Mouse (Mus musculus) adipose tissue, adult 10 weeks (tissue): ENCODE data around the gene Bnip2. TPM values are rescaled to one million over a fixed set of nuclear protein-coding genes. Genes with fewer than 3 reads are reported as not detected.

Source experiments
- polyA plus RNA-seq: library from polyadenylated mRNA; stranded (reverse); fragments of 350-450 nt; fragmentation: Illumina TruSeq; extraction: RNeasy Lipid Tissue Mini Kit (QIAGEN cat#74804); gene quantifications from one replicate; pipeline ENCODE4 v1.2.3, GENCODE M21; 2014; ENCODE audit warnings: low read depth, low replicate concordance

Gene Bnip2
- polyA plus RNA-seq, result 60.0 TPM

DNA sequence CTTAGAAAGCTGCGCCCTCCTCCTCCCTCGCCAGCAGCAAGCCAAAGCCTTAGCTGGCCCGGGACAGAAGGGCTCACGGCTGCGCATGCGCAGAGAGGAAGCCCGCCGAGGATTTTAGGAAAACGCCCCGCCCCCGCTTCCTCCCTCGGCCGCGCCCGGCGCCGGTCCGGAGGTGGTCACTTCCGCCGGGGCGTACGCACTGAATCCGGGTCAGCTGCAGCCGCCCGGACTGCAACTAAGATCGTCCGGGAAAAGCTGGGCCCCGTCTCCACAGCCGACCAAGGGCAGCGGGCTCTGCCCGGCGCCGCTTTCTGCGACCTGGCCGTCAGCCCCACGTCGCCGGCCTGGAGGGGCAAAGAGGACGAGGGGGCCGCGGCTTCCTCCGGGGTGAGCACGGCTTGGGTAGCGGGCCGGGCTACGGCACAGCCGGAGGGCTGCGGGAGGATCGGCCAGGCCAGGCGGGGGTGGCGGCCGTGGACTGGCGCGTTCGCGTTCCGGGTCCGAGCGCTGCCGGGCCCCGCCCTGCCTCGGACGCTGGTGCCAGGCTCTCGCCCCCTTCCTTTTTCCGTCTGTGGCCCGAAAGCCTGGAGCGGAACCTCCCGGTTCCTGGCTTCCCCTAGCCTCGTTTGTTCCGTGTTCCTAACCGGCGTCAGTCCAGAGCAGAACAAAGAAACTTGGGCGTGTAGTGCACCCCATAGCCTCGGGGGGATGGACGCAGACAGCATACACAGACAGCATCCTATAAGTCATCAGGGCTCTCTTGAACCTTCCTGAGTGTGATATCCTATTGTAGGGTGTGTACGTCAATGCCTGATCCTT, at the start of gene Bnip2:
TSS of gene Bnip2 (plus strand) at position 164 of the 819 bp plus-strand sequence.

DNA sequence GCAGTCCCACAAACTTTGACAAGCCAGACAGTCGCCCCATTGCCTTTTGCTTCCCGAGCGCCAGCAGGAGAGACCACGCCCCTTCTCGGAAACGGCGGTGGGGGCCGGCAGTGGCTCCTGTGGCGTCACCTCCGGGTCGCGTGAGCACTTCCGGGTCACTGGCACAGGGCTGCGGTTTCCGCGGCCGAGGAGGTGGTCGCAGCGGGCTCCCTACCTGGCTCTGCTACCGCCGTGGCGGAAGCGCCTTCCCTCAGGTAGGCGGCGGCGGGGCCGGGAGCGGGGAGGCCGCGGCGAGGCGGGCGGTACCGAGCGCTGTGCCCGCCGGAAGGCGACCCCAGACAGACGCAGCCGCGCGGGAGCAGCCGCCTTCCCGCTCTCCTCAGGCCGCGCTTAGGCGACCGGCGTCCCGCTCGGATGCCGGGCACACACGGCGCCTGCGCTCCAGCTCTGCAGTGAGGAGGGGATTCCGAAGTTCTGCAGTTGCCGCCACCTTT, 23.2 kb downstream of the Bnip2 start, which contains the start of gene Gtf2a2:
TSS of gene Gtf2a2 (plus strand) at position 143 of the 494 bp plus-strand sequence.

DNA sequence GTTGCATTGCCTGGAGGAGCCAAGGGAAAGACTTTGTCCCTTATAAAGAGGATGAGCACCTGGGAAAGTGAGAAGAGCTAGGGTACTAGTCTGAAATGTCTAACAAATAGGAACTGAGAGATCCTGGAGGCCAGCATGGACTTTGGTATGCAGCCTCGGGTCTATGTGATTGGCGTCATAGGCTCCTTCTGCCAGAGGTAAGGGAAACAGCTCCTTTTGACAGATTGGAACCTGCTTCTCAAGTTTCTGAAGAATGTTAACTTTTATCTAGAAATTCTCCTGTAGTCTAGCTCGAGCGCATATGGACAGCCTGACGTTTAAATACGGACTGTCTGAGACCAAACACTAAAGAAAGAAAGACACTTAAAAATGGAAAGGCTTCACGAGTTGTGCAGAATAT, 48.7 kb downstream of the Bnip2 start, which contains the start of gene Gcnt3:
TSS of gene Gcnt3 (minus strand) at position 101 of the 400 bp plus-strand sequence.

Other genes with a start within 250 kb of the Bnip2 start
- not detected for gene Foxb1, start 228.5 kb upstream of the Bnip2 start, polyA plus RNA-seq
- 74.6 TPM for gene Gtf2a2, start 23.1 kb downstream of the Bnip2 start, polyA plus RNA-seq
- 0.11 TPM for gene Gcnt3, start 48.6 kb downstream of the Bnip2 start, polyA plus RNA-seq
- 2.3 TPM for gene Fam81a, start 153.1 kb downstream of the Bnip2 start, polyA plus RNA-seq
- gene Myo1e, start 217.9 kb downstream of the Bnip2 start, polyA plus RNA-seq, result 15.7 TPM